Mouse (Mus musculus): Measurements from ENCODE around the gene Agbl2. TPM values are rescaled to one million over a fixed set of nuclear protein-coding genes. Genes with fewer than 3 reads are reported as not detected.

Agbl2 gene
- polyA plus RNA-seq, 1 experiment from 2014 or later = 0.89 TPM

- no peak overlapping the region for H3K4me2 ChIP-seq (ENCODE audit: low read length)
- no peak overlapping the region for H3K9ac ChIP-seq (ENCODE audit: low read length)
- no peak overlapping the region for H3K4me3 ChIP-seq (ENCODE audit: low read depth, low read length)
- H3K9me3 ChIP-seq (replicated peaks; ENCODE audit: control insufficient read depth, low read length) = no peaks in the 10 kb centered on the region
- H3K4me1 ChIP-seq (ENCODE audit: control insufficient read depth, insufficient read depth, low read length) = no peaks in the 10 kb centered on the region
- DNase-seq (ENCODE audit: low spot score) (peak; percentile 31), ATAC-seq (no peak)
- WGBS = 71% methylated on average over 8 of the region's 8 CpGs
- H3K27me3 ChIP-seq (replicated peaks; ENCODE audit: control insufficient read depth, insufficient read depth, low read length) = no peaks in the 10 kb centered on the region
- H3K27ac ChIP-seq (ENCODE audit: low read depth, low read length) = no peak overlapping the region
- H3K36me3 ChIP-seq (ENCODE audit: control insufficient read depth, insufficient read depth, low read length) = peaks cover 20% of the 10 kb centered on the region
These were observed 88.8 kb downstream of the Agbl2 start for GRCm38 (mm10) chr2:90871180-90871961.

DNA sequence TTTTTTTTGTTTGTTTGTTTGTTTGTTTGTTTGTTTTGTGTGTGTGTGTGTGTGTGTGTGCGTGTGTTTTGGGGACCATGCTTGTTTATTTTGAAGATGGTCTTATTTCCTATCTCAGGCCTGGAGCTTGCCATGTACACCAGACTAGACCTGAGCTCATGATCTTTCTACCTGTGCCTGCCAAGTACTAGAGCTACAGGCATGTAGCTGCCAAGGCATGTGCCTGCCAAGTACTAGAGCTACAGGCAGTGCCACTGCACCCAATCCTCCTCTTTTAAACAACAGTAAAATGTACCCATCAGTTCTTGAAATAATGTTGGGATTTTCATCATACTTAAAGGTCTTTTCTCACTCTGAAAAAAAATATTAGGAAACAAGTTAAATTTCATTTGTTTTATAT lies 91.5 kb downstream of the Agbl2 start:
- Histone ChIP-seq H3K4me2 (ENCODE audit: low read length) (no peak overlapping the region), H3K4me3 (ENCODE audit: low read depth, low read length) (no peak overlapping the region), H3K27ac (ENCODE audit: low read depth, low read length) (no peak overlapping the region), H3K9ac (ENCODE audit: low read length) (no peak overlapping the region), H3K36me3 (ENCODE audit: control insufficient read depth, insufficient read depth, low read length) (0 out of 2 replicates have a peak, but pooled peaks cover under 1% of the 10 kb centered on the region), H3K9me3 (replicated peaks; ENCODE audit: control insufficient read depth, low read length) (no peaks in the 10 kb centered on the region), H3K4me1 (ENCODE audit: control insufficient read depth, insufficient read depth, low read length) (no peaks in the 10 kb centered on the region), H3K27me3 (replicated peaks; ENCODE audit: control insufficient read depth, insufficient read depth, low read length) (no peaks in the 10 kb centered on the region)
- ATAC-seq (no peak), DNase-seq (ENCODE audit: low spot score) (no peak)
- WGBS = 87% methylated on average over 1 of the region's 1 CpGs

- no peak for ATAC-seq
- no peak overlapping the region for H3K27ac ChIP-seq (ENCODE audit: low read depth, low read length)
- H3K4me1 ChIP-seq (ENCODE audit: control insufficient read depth, insufficient read depth, low read length) = no peaks in the 10 kb centered on the region
- no peak overlapping the region for H3K9ac ChIP-seq (ENCODE audit: low read length)
- H3K9me3 ChIP-seq (replicated peaks; ENCODE audit: control insufficient read depth, low read length) = no peaks in the 10 kb centered on the region
- WGBS = 72% methylated on average over 2 of the region's 2 CpGs
- H3K36me3 ChIP-seq (ENCODE audit: control insufficient read depth, insufficient read depth, low read length) = no peaks in the 10 kb centered on the region
- H3K27me3 ChIP-seq (replicated peaks; ENCODE audit: control insufficient read depth, insufficient read depth, low read length) = no peaks in the 10 kb centered on the region
- no peak overlapping the region for H3K4me3 ChIP-seq (ENCODE audit: low read depth, low read length)
- H3K4me2 ChIP-seq (ENCODE audit: low read length) = no peak overlapping the region
- DNase-seq (ENCODE audit: low spot score) = no peak
These were observed 92.7 kb downstream of the Agbl2 start for GRCm38 (mm10) chr2:90875239-90875638.

DNA sequence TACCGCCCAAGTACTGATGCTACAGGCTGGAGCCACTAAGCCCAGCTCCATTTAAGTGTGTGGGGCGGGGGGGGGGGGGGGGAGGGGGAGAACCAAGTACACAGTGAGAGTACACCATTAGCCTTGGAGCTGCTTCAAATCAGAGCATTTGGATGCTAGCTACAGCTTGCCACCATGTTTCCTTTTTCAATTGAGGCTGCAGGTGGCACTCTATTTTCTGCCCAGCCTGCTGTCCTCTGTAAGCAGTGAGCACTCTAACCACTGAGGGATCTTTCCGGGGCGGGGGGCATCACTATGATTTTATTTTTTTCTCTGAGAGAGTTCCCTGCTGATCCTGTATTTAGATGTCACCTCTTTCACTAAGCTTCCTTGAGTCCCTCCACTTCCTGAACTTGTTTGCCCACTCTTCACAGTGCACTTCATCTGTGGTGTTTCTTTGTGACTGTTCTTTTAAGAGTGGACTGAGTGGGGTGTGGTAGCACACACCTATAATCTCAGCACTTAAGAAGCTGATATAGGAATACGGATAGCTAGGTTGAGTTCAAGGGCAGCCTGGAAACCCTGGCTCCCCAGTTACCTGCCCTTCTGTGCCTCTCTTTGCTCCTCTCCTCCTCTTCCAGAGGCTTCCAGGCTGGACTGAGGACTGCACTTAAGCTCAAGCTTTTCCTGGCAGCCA lies 95.2 kb downstream of the Agbl2 start:
- Histone ChIP-seq H3K9me3 (replicated peaks; ENCODE audit: control insufficient read depth, low read length) (no peaks in the 10 kb centered on the region), H3K27me3 (replicated peaks; ENCODE audit: control insufficient read depth, insufficient read depth, low read length) (no peaks in the 10 kb centered on the region), H3K9ac (ENCODE audit: low read length) (no peak overlapping the region), H3K4me2 (ENCODE audit: low read length) (no peak overlapping the region), H3K36me3 (ENCODE audit: control insufficient read depth, insufficient read depth, low read length) (no peaks in the 10 kb centered on the region), H3K4me1 (ENCODE audit: control insufficient read depth, insufficient read depth, low read length) (no peaks in the 10 kb centered on the region), H3K27ac (ENCODE audit: low read depth, low read length) (no peak overlapping the region), H3K4me3 (ENCODE audit: low read depth, low read length) (no peak overlapping the region)
- 86% methylated on average over 4 of the region's 5 CpGs for WGBS
- no peak for ATAC-seq
- no peak for DNase-seq (ENCODE audit: low spot score)

- no peak overlapping the region for H3K27ac ChIP-seq (ENCODE audit: low read depth, low read length)
- H3K27me3 ChIP-seq (replicated peaks; ENCODE audit: control insufficient read depth, insufficient read depth, low read length) = no peaks in the 10 kb centered on the region
- H3K9me3 ChIP-seq (replicated peaks; ENCODE audit: control insufficient read depth, low read length) = no peaks in the 10 kb centered on the region
- no peak overlapping the region for H3K4me3 ChIP-seq (ENCODE audit: low read depth, low read length)
- no peaks in the 10 kb centered on the region for H3K36me3 ChIP-seq (ENCODE audit: control insufficient read depth, insufficient read depth, low read length)
- H3K4me2 ChIP-seq (ENCODE audit: low read length) = no peak overlapping the region
- H3K4me1 ChIP-seq (ENCODE audit: control insufficient read depth, insufficient read depth, low read length) = peaks cover 3% of the 10 kb centered on the region; the same call in 1 of the 2 replicates
- no peak for ATAC-seq
- no peak for DNase-seq (ENCODE audit: low spot score)
- H3K9ac ChIP-seq (ENCODE audit: low read length) = no peak overlapping the region
These were observed 96.9 kb downstream of the Agbl2 start for GRCm38 (mm10) chr2:90879419-90879818.

GRCm38 (mm10) chr2:90880144-90880785 lies 97.7 kb downstream of the Agbl2 start:
- DNase-seq (ENCODE audit: low spot score) = peak; percentile 34
- Histone ChIP-seq H3K27me3 (replicated peaks; ENCODE audit: control insufficient read depth, insufficient read depth, low read length) (no peaks in the 10 kb centered on the region), H3K9ac (ENCODE audit: low read length) (no peak overlapping the region), H3K27ac (ENCODE audit: low read depth, low read length) (no peak overlapping the region), H3K9me3 (replicated peaks; ENCODE audit: control insufficient read depth, low read length) (no peaks in the 10 kb centered on the region), H3K36me3 (ENCODE audit: control insufficient read depth, insufficient read depth, low read length) (no peaks in the 10 kb centered on the region), H3K4me1 (ENCODE audit: control insufficient read depth, insufficient read depth, low read length) (peaks cover 4% of the 10 kb centered on the region; the same call in 1 of the 2 replicates), H3K4me3 (ENCODE audit: low read depth, low read length) (no peak overlapping the region), H3K4me2 (ENCODE audit: low read length) (no peak overlapping the region)
- 10% methylated on average over 6 of the region's 6 CpGs for WGBS
- no peak for ATAC-seq

- H3K4me1 ChIP-seq (ENCODE audit: control insufficient read depth, insufficient read depth, low read length) = peaks cover 4% of the 10 kb centered on the region; the same call in 1 of the 2 replicates
- H3K27me3 ChIP-seq (replicated peaks; ENCODE audit: control insufficient read depth, insufficient read depth, low read length) = peaks cover under 1% of the 10 kb centered on the region
- no peaks in the 10 kb centered on the region for H3K9me3 ChIP-seq (replicated peaks; ENCODE audit: control insufficient read depth, low read length)
- H3K9ac ChIP-seq (ENCODE audit: low read length) = no peak overlapping the region
- 81% methylated on average over 2 of the region's 2 CpGs for WGBS
- ATAC-seq (no peak), DNase-seq (ENCODE audit: low spot score) (no peak)
- H3K4me2 ChIP-seq (ENCODE audit: low read length) = no peak overlapping the region
- H3K36me3 ChIP-seq (ENCODE audit: control insufficient read depth, insufficient read depth, low read length) = no peaks in the 10 kb centered on the region
- no peak overlapping the region for H3K4me3 ChIP-seq (ENCODE audit: low read depth, low read length)
- H3K27ac ChIP-seq (ENCODE audit: low read depth, low read length) = no peak overlapping the region
These were observed 99.3 kb downstream of the Agbl2 start for GRCm38 (mm10) chr2:90881824-90882223.

All from forebrain, embryonic 14.5 days (tissue).